Mouse (Mus musculus): Measurements from ENCODE around the gene Morn5.

The Morn5 gene

GRCm38 (mm10) chr2:36071660-36072305, 22.5 kb downstream of the Morn5 start:
- DNase-seq, result no peak

- peak; percentile 13 for DNase-seq
Observed at GRCm38 (mm10) chr2:36073781-36074180, 24.5 kb downstream of the Morn5 start.

GRCm38 (mm10) chr2:36075210-36075609, 26.0 kb downstream of the Morn5 start:
- DNase-seq, result no peak

- DNase-seq, result no peak
Observed at GRCm38 (mm10) chr2:36077160-36077761, 28.0 kb downstream of the Morn5 start.

DNA sequence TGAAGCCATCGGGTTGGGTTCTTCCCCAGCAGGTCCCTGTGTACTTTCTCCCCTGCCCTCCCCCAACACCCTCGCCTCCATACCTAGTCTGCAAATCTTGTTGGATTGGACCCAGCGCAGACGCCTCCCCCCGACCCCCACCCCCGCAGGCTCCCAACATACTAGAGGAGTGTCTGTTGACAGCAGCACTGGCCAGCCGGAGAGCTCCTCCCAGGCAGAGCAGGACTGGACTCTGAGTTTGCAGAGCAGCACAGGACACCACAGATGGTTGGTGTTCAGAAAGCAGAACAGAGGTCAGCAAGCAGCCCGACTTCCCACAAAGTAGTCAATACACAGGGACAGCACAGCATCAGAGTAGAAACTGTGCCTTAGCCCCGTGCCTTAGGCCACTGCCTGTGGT, 32.2 kb downstream of the Morn5 start:
- peak; percentile 24 for DNase-seq

- no peak for DNase-seq
Observed at GRCm38 (mm10) chr2:36082802-36083580, 33.7 kb downstream of the Morn5 start.

DNA sequence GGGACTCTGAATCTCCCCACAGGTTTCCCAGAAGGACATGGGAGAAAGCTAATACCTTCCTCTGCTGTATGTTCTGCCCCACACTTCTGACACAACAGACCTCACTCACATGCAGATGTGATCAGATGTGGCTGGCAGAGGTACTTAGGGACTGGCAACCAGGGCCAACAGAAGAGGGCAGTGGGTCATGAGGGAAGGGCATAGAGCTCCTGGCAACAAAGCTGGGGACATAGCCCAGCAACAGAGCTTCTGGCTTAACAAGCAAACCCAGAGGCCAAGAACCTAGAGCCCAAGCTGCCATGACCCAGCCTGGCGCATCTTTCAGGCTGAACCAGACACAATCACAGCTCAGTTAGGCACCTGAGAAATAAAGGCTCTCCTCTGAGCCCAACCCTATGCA, 35.8 kb downstream of the Morn5 start:
- DNase-seq, result no peak

- no peak for DNase-seq
Observed at GRCm38 (mm10) chr2:36089190-36089589, 39.9 kb downstream of the Morn5 start.

GRCm38 (mm10) chr2:36090853-36091741, 41.8 kb downstream of the Morn5 start:
- DNase-seq, result peak; percentile 48

- peak; percentile 60 for DNase-seq
Observed at GRCm38 (mm10) chr2:36092748-36093147, 43.5 kb downstream of the Morn5 start.

- no peak for DNase-seq
Observed at GRCm38 (mm10) chr2:36093301-36093700, 44.0 kb downstream of the Morn5 start.

DNA sequence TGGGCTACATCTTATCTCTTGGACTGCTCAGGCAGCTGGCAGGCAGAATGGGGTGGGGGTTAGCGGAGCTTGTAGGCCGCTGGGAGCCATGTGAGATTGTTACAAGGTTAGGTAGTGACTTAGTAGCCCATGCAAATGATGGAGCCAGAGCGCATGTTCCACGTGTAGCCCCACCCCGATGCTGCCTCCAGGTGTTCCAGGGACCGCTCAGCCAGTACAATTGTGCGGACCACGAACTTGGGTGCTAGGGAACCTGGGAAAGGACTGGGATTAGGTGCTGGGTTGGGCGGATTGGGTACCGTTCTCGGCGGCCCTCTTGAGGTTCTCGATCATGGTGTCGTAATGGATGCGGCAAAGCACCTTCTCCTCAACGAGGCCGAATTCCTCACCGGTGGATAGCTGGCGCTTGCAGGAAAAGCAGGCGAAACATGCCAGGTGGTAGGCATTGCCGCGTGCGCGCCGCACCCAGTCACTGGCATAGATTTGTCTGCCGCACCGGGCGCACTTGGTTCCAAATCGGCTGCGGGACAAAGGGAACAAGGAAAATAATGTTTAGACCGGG, 44.7 kb downstream of the Morn5 start:
- no peak for DNase-seq

- DNase-seq, result no peak
Observed at GRCm38 (mm10) chr2:36097129-36097815, 48.0 kb downstream of the Morn5 start.

DNA sequence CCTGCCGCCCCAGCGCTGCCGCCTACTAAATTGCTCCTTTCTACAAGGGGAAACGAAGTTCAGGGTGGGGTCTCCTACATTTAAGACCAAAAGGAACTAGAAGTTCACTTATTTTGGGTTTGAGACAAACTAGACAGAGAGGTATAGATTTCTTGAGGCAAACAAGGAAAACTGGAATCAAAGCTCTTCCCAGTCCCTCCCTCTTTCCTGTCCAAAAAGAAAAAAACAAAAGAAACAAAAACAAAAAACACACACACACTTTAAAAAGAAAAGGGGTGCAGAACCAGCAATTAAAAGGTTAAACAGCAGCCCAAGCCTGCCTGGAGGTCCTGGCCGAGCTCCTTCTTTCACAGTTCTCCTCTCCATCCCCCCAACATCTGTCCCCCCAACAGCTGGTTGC, 48.8 kb downstream of the Morn5 start:
- DNase-seq, result no peak

DNA sequence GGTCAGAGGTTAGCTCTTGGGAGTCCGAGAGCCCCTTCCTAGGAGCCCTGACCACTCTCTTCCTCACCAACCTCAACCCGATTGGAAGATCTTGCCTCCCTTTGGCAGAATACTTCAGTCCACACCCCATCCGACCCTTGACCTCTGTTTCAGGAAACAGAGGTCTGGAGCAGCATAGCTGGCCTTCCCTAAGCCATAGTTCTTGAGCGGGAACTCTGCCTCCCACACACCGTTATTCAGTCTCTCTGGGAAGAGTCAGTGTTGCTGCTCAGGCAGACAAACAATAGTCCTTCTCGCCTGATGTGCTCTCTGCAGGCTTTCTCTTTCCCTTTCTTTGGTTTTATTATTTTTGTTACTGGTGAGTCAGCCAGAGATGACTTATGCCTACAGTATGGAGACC, 50.5 kb downstream of the Morn5 start:
- no peak for DNase-seq

GRCm38 (mm10) chr2:36101866-36102558, 52.8 kb downstream of the Morn5 start:
- no peak for DNase-seq

- DNase-seq, result no peak
Observed at GRCm38 (mm10) chr2:36102559-36102946, 53.3 kb downstream of the Morn5 start.

DNA sequence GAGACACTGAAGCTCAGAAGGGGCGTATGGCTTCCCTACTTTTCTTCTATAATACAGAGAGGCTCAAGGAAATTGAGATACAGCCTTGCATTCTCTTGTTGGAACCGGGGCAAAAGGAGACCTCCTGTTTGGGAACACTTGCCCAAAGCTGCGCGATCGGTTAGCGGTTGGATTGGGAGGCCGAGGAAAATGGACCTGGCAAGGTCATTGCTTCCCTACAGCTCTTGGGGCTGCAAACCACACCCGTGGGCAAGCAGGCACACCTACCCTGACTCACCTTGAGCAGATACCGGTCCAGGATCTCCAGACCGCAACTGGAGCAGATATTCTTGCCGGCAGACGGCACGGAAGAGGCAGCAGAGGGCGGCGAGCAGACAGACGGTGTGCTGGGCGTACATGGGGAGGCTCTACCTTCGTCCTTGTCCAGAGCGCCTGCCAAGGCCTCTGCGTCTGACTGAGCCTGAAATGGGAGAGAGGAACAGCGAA, 53.9 kb downstream of the Morn5 start:
- DNase-seq, result no peak

- no peak for DNase-seq
Observed at GRCm38 (mm10) chr2:36103555-36104367, 54.5 kb downstream of the Morn5 start.

DNA sequence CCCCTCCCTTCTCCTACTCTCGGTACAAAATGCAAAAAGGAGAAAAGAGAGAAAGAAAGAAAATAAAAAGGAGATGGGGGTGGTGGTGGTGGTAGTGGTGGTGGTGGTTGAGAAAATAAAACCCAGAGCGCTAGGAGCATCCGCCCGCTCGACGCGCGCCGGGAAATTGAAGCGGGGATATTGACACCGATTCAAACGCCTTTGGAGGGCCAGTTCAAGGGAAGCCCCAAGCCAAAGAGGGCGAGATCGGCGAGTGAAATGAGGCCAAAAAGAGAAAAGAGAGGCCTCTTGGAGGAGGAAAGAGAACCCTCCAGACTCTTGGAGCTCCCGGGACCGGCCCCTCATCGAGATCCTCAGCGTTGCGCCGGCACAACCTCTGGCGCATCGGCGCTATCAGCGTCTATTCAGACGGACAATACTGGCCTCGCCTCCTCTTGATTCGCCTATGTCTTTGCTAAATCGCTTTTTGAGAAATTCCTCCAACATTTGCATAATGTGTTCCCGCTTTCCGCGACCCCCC, 55.2 kb downstream of the Morn5 start:
- DNase-seq, result no peak
